Mouse (Mus musculus): ENCODE measurements around the gene Zfp704. TPM values are rescaled to one million over a fixed set of nuclear protein-coding genes. Genes with fewer than 3 reads are reported as not detected.

The Zfp704 gene
- total and polyA plus RNA-seq, 3 experiments, result under 0.01 TPM; not detected in 2

DNA sequence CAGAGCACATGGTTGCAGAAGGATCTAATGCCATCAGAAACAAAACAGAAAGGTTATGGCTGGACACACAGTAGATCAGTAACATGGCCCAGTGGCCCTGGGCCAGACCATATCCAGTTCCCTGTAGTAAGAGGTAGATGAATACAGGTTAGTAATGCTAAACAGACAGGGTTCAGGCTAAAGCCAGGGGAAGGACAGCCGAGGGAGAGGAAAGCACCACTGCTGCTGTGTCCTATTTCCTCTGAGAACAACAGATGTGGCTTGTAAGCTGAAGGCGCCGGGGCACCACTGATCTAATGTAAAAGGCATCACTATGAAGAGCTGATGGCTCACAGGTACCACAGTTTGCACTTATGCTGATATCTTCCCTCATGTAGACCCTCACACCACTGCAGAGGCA lies 124.4 kb downstream of the Zfp704 start:
- H3K9ac ChIP-seq (ENCODE audit: control insufficient read depth, low read depth, low read length, poor library complexity, severe bottlenecking), result no peak overlapping the region
- H3K79me2 ChIP-seq (ENCODE audit: control insufficient read depth, insufficient read depth, low read length, poor library complexity), result no peaks in the 10 kb centered on the region
- H3K27ac ChIP-seq (ENCODE audit: control insufficient read depth, low read depth, low read length), result no peak overlapping the region
- H3K36me3 ChIP-seq (ENCODE audit: control insufficient read depth in 1 of 2, insufficient read depth in 2 of 2, low read length in 2 of 2), result no peaks in the 10 kb centered on the region
- no peaks in the 10 kb centered on the region for H3K4me1 ChIP-seq (ENCODE audit: control insufficient read depth in 1 of 2, insufficient read depth in 2 of 2, low read length in 2 of 2)
- no peak for DNase-seq (ENCODE audit: low read depth, low spot score)
- no peaks in the 10 kb centered on the region for H3K9me3 ChIP-seq (replicated peaks; ENCODE audit: insufficient read depth, low read length)
- H3K4me3 ChIP-seq (ENCODE audit: control insufficient read depth in 1 of 2, insufficient read depth in 1 of 2, low read depth in 2 of 2, low read length in 2 of 2), result no peak overlapping the region
- TF ChIP-seq MAFK (IDR thresholded peaks at IDR 0.05; ENCODE audit: borderline replicate concordance, low read depth, low read length) (no peak), NELFE (IDR thresholded peaks at IDR 0.05; ENCODE audit: low read depth, low read length) (no peak), TCF12 (IDR thresholded peaks at IDR 0.05; ENCODE audit: low read depth, low read length) (no peak), ZNF384 (IDR thresholded peaks at IDR 0.05; ENCODE audit: low read depth, low read length) (no peak), CTCF (IDR thresholded peaks at IDR 0.05 in 2 of 3, conservative IDR thresholded peaks at IDR 0.05 in 1 of 3; ENCODE audit: control insufficient read depth in 1 of 3, insufficient read depth in 1 of 3, low read depth in 2 of 3, low read length in 3 of 3, poor library complexity in 1 of 3, severe bottlenecking in 1 of 3) (no peak)
- H3K27me3 ChIP-seq (ENCODE audit: control insufficient read depth in 1 of 2, insufficient read depth in 2 of 2, low read length in 2 of 2), result no peaks in the 10 kb centered on the region

DNA sequence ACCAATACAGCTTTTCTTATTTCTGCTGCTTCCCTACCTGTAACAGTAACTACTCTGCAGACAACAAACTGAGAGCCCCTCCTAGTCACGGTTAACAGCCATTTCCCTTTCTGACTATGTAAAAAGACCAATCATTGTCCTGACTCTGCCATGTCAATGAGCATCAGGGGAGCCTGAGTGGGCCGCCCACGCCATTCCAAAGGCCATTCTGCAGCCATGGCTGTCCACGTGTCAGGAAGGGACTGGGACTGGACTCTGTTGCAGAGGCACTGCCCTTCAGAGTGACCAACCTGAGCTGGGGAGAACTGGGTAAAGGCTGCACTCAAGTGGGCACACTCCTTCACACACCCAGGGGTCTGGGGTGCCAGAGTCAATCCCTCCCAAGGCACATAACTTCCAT lies 127.9 kb downstream of the Zfp704 start:
- no peak for TF ChIP-seq ETS1 (IDR thresholded peaks at IDR 0.05; ENCODE audit: low read depth, low read length)
- TF ChIP-seq MXI1 (IDR thresholded peaks at IDR 0.05; ENCODE audit: low read depth, low read length), result no peak
- no peak for TF ChIP-seq USF1 (IDR thresholded peaks at IDR 0.05; ENCODE audit: low read depth, low read length)
- Histone ChIP-seq H3K27ac (ENCODE audit: control insufficient read depth, low read depth, low read length) (no peak overlapping the region), H3K4me3 (ENCODE audit: control insufficient read depth in 1 of 2, insufficient read depth in 1 of 2, low read depth in 2 of 2, low read length in 2 of 2) (no peak overlapping the region), H3K79me2 (ENCODE audit: control insufficient read depth, insufficient read depth, low read length, poor library complexity) (no peaks in the 10 kb centered on the region), H3K36me3 (ENCODE audit: control insufficient read depth in 1 of 2, insufficient read depth in 2 of 2, low read length in 2 of 2) (no peaks in the 10 kb centered on the region), H3K4me1 (ENCODE audit: control insufficient read depth in 1 of 2, insufficient read depth in 2 of 2, low read length in 2 of 2) (no peaks in the 10 kb centered on the region), H3K27me3 (ENCODE audit: control insufficient read depth in 1 of 2, insufficient read depth in 2 of 2, low read length in 2 of 2) (no peaks in the 10 kb centered on the region), H3K9ac (ENCODE audit: control insufficient read depth, low read depth, low read length, poor library complexity, severe bottlenecking) (no peak overlapping the region), H3K9me3 (replicated peaks; ENCODE audit: insufficient read depth, low read length) (no peaks in the 10 kb centered on the region)
- DNase-seq (ENCODE audit: low read depth, low spot score), result no peak

GRCm38 (mm10) chr3:9481358-9481757 lies 128.5 kb downstream of the Zfp704 start:
- H3K27ac ChIP-seq (ENCODE audit: control insufficient read depth, low read depth, low read length), result no peak overlapping the region
- no peak overlapping the region for H3K9ac ChIP-seq (ENCODE audit: control insufficient read depth, low read depth, low read length, poor library complexity, severe bottlenecking)
- no peaks in the 10 kb centered on the region for H3K4me1 ChIP-seq (ENCODE audit: control insufficient read depth in 1 of 2, insufficient read depth in 2 of 2, low read length in 2 of 2)
- TF ChIP-seq RAD21 (IDR thresholded peaks at IDR 0.05; ENCODE audit: low read depth, low read length) (no peak), ZMIZ1 (IDR thresholded peaks at IDR 0.05; ENCODE audit: low read depth, low read length) (no peak), SIN3A (IDR thresholded peaks at IDR 0.05; ENCODE audit: low read length) (no peak), ZNF384 (IDR thresholded peaks at IDR 0.05; ENCODE audit: low read depth, low read length) (no peak), CTCF (IDR thresholded peaks at IDR 0.05 in 2 of 3, conservative IDR thresholded peaks at IDR 0.05 in 1 of 3; ENCODE audit: control insufficient read depth in 1 of 3, insufficient read depth in 1 of 3, low read depth in 2 of 3, low read length in 3 of 3, poor library complexity in 1 of 3, severe bottlenecking in 1 of 3) (no peak), MXI1 (IDR thresholded peaks at IDR 0.05; ENCODE audit: low read depth, low read length) (no peak), MAX (IDR thresholded peaks at IDR 0.05; ENCODE audit: low read length) (no peak), MYC (IDR thresholded peaks at IDR 0.05; ENCODE audit: low read depth, low read length) (no peak), POLR2AphosphoS5 (IDR thresholded peaks at IDR 0.05; ENCODE audit: borderline replicate concordance, low read depth, low read length) (no peak), E2F4 (IDR thresholded peaks at IDR 0.05; ENCODE audit: borderline replicate concordance, low read depth, low read length) (no peak), POLR2A (IDR thresholded peaks at IDR 0.05; ENCODE audit: control insufficient read depth in 1 of 2, insufficient read depth in 1 of 2, low read depth in 1 of 2, low read length in 2 of 2, poor library complexity in 1 of 2) (no peak), ELF1 (IDR thresholded peaks at IDR 0.05; ENCODE audit: low read depth, low read length) (no peak), USF1 (IDR thresholded peaks at IDR 0.05; ENCODE audit: low read depth, low read length) (no peak), NELFE (IDR thresholded peaks at IDR 0.05; ENCODE audit: low read depth, low read length) (no peak), BHLHE40 (IDR thresholded peaks at IDR 0.05; ENCODE audit: borderline replicate concordance, low read depth, low read length) (no peak), USF2 (IDR thresholded peaks at IDR 0.05; ENCODE audit: borderline replicate concordance in 1 of 2, insufficient read depth in 1 of 2, low read depth in 1 of 2, low read length in 2 of 2) (no peak), POLR2AphosphoS2 (IDR thresholded peaks at IDR 0.05; ENCODE audit: low read length) (no peak), ZKSCAN1 (IDR thresholded peaks at IDR 0.05; ENCODE audit: low read depth, low read length) (no peak), MEF2A (IDR thresholded peaks at IDR 0.05; ENCODE audit: extremely low read depth, insufficient replicate concordance, low read depth, low read length, poor library complexity, severe bottlenecking) (no peak)
- no peak overlapping the region for H3K4me3 ChIP-seq (ENCODE audit: control insufficient read depth in 1 of 2, insufficient read depth in 1 of 2, low read depth in 2 of 2, low read length in 2 of 2)
- no peaks in the 10 kb centered on the region for H3K9me3 ChIP-seq (replicated peaks; ENCODE audit: insufficient read depth, low read length)
- H3K36me3 ChIP-seq (ENCODE audit: control insufficient read depth in 1 of 2, insufficient read depth in 2 of 2, low read length in 2 of 2), result no peaks in the 10 kb centered on the region
- no peaks in the 10 kb centered on the region for H3K79me2 ChIP-seq (ENCODE audit: control insufficient read depth, insufficient read depth, low read length, poor library complexity)
- no peaks in the 10 kb centered on the region for H3K27me3 ChIP-seq (ENCODE audit: control insufficient read depth in 1 of 2, insufficient read depth in 2 of 2, low read length in 2 of 2)
- no peak for DNase-seq (ENCODE audit: low read depth, low spot score)

All from MEL (cell line).